Mouse (Mus musculus) thymus, postnatal 25 days (tissue): ENCODE results near the gene Ctss.

Experiments used
- DNase-seq: peaks from one replicate; pipeline ENCODE4 v3.0.0; 2022

Gene Ctss

GRCm38 (mm10) chr3:95526622-95527211 lies at the start of gene Ctss:
Gene Ctss, plus strand, starts transcription at chr3:95526786.
- DNase-seq: peak; percentile 18

- no peak for DNase-seq
Observed at GRCm38 (mm10) chr3:95478966-95479365, 47.6 kb upstream of the Ctss start.

- no peak for DNase-seq
Observed at GRCm38 (mm10) chr3:95486421-95486820, 40.2 kb upstream of the Ctss start.

- no peak for DNase-seq
Observed at GRCm38 (mm10) chr3:95488679-95489078, 37.9 kb upstream of the Ctss start.

- no peak for DNase-seq
Observed at GRCm38 (mm10) chr3:95490238-95490637, 36.3 kb upstream of the Ctss start.

GRCm38 (mm10) chr3:95494342-95494741 lies 32.2 kb upstream of the Ctss start:
- DNase-seq: peak; percentile 48

- no peak for DNase-seq
Observed at GRCm38 (mm10) chr3:95498229-95498628, 28.4 kb upstream of the Ctss start.

- no peak for DNase-seq
Observed at GRCm38 (mm10) chr3:95499024-95499423, 27.6 kb upstream of the Ctss start, which contains the start of gene Ctsk. Gene Ctsk, plus strand, starts transcription at chr3:95499256.

GRCm38 (mm10) chr3:95499496-95500140 lies 27.0 kb upstream of the Ctss start:
- no peak for DNase-seq

- no peak for DNase-seq
Observed at GRCm38 (mm10) chr3:95502312-95502711, 24.3 kb upstream of the Ctss start.

GRCm38 (mm10) chr3:95509348-95509747 lies 17.2 kb upstream of the Ctss start:
- no peak for DNase-seq

GRCm38 (mm10) chr3:95511611-95512180 lies 14.9 kb upstream of the Ctss start:
- peak; percentile 61 for DNase-seq

- no peak for DNase-seq
Observed at GRCm38 (mm10) chr3:95516614-95517041, 10.0 kb upstream of the Ctss start.

GRCm38 (mm10) chr3:95517493-95517898 lies 9.1 kb upstream of the Ctss start:
- peak; percentile 63 for DNase-seq

- DNase-seq: no peak
Observed at GRCm38 (mm10) chr3:95518891-95519290, 7.7 kb upstream of the Ctss start.

GRCm38 (mm10) chr3:95519315-95519714 lies 7.3 kb upstream of the Ctss start:
- no peak for DNase-seq

- DNase-seq: no peak
Observed at GRCm38 (mm10) chr3:95520100-95520499, 6.5 kb upstream of the Ctss start.

- peak; percentile 20 for DNase-seq
Observed at GRCm38 (mm10) chr3:95521168-95521567, 5.4 kb upstream of the Ctss start.

GRCm38 (mm10) chr3:95523662-95524061 lies 2.9 kb upstream of the Ctss start:
- DNase-seq: peak; percentile 21

GRCm38 (mm10) chr3:95524673-95525072 lies 1.9 kb upstream of the Ctss start:
- no peak for DNase-seq

GRCm38 (mm10) chr3:95526111-95526510 lies 475 bp upstream of the Ctss start:
- no peak for DNase-seq

GRCm38 (mm10) chr3:95529814-95530213 lies 3.2 kb downstream of the Ctss start:
- no peak for DNase-seq

GRCm38 (mm10) chr3:95531025-95531424 lies 4.4 kb downstream of the Ctss start:
- DNase-seq: no peak

- no peak for DNase-seq
Observed at GRCm38 (mm10) chr3:95533364-95533763, 6.8 kb downstream of the Ctss start.
